Mouse (Mus musculus) myocyte (in vitro differentiated cells): ENCODE data around the gene Cntrob. TPM values are rescaled to one million over a fixed set of nuclear protein-coding genes. Genes with fewer than 3 reads are reported as not detected.
A peak's percentile ranks its signal among the peaks of the same experiment; 100 is the strongest.
"Not testable (repeated sequence)": the region's sequence is repeated elsewhere in the genome, so short reads cannot be mapped to it uniquely, and the experiment has no call there.

Source experiments
- H3K27me3 ChIP-seq: one replicate; pipeline ENCODE4 v1.6.1; 2011; ENCODE audit not compliant: control insufficient read depth, insufficient read depth, insufficient read length
- H3K36me3 ChIP-seq: one replicate; pipeline ENCODE4 v1.6.1; 2011; ENCODE audit not compliant: control insufficient read depth, insufficient read depth
- H3K4me2 ChIP-seq: one replicate; pipeline ENCODE4 v1.6.1; 2011; ENCODE audit warnings: low read depth, control low read depth
- H3K4me3 ChIP-seq: one replicate; pipeline ENCODE4 v1.5.1; 2011; ENCODE audit warnings: mild to moderate bottlenecking, control low read depth, moderate library complexity
- H3K79me2 ChIP-seq: one replicate; pipeline ENCODE4 v1.6.1; 2011; ENCODE audit not compliant: control insufficient read depth, insufficient read depth
- H3ac ChIP-seq: one replicate; pipeline ENCODE4 v1.6.1; 2011; ENCODE audit not compliant: control insufficient read depth, insufficient read length
- CEBPB ChIP-seq: IDR thresholded peaks from 2 replicates; pipeline ENCODE4 v1.6.1; 2011; ENCODE audit warnings: mild to moderate bottlenecking, moderate library complexity; ENCODE audit not compliant: poor library complexity, insufficient read depth, severe bottlenecking
- E2F4 ChIP-seq: IDR thresholded peaks from one replicate; pipeline ENCODE4 v1.6.1; 2011; ENCODE audit warnings: mild to moderate bottlenecking, control low read depth, moderate library complexity; ENCODE audit not compliant: insufficient read depth
- MAX ChIP-seq: IDR thresholded peaks from one replicate; pipeline ENCODE4 v1.6.1; 2011; ENCODE audit warnings: low read depth, mild to moderate bottlenecking, control low read depth
- MYOD1 ChIP-seq, 3 experiments: IDR thresholded peaks; one replicate each; pipeline ENCODE4 v1.6.1; 2011; ENCODE audit warnings: control low read depth in 2 of 3, low read depth in 2 of 3, mild to moderate bottlenecking in 2 of 3, moderate library complexity in 1 of 3; ENCODE audit not compliant: insufficient read length in 2 of 3, control insufficient read depth in 1 of 3
- MYOG ChIP-seq, 3 experiments: IDR thresholded peaks; one replicate each; pipeline ENCODE4 v1.6.1; 2011; ENCODE audit warnings: control low read depth in 2 of 3, low read depth in 2 of 3, mild to moderate bottlenecking in 2 of 3; ENCODE audit not compliant: insufficient read length in 2 of 3, control insufficient read depth in 1 of 3, insufficient read depth in 1 of 3
- POLR2A ChIP-seq: IDR thresholded peaks from one replicate; pipeline ENCODE4 v1.6.1; 2011; ENCODE audit warnings: low read depth, mild to moderate bottlenecking, control low read depth, moderate library complexity; ENCODE audit not compliant: insufficient read length
- POLR2AphosphoS2 ChIP-seq: IDR thresholded peaks from one replicate; pipeline ENCODE4 v1.6.1; 2011; ENCODE audit warnings: low read depth, control low read depth; ENCODE audit not compliant: insufficient read length
- REST ChIP-seq: IDR thresholded peaks from one replicate; pipeline ENCODE4 v1.6.1; 2011; ENCODE audit warnings: mild to moderate bottlenecking, control low read depth, moderate library complexity; ENCODE audit not compliant: insufficient read depth, insufficient read length
- SRF ChIP-seq: IDR thresholded peaks from one replicate; pipeline ENCODE4 v1.6.1; 2011; ENCODE audit warnings: low read depth; ENCODE audit not compliant: control insufficient read depth, insufficient read length
- TCF12 ChIP-seq: IDR thresholded peaks from one replicate; pipeline ENCODE4 v1.6.1; 2011; ENCODE audit warnings: mild to moderate bottlenecking, control low read depth; ENCODE audit not compliant: poor library complexity, insufficient read depth, severe bottlenecking
- TCF3 ChIP-seq: IDR thresholded peaks from one replicate; pipeline ENCODE4 v1.6.1; 2011; ENCODE audit warnings: low read depth, control low read depth; ENCODE audit not compliant: insufficient read length
- USF1 ChIP-seq: IDR thresholded peaks from one replicate; pipeline ENCODE4 v1.6.1; 2011; ENCODE audit warnings: low read depth, mild to moderate bottlenecking, control low read depth, moderate library complexity
- polyA plus RNA-seq: library from polyadenylated mRNA; unstranded; fragments of >200 nt; fragmentation: generic; extraction: Trizol; gene quantifications from one replicate; pipeline ENCODE4 v1.2.1, GENCODE M21; 2012; ENCODE audit warnings: missing spikeins

The Cntrob gene
- polyA plus RNA-seq, 1 experiment, result 10.3 TPM

GRCm38 (mm10) chr11:69322010-69322409 lies 1.6 kb downstream of the Cntrob start:
- TF ChIP-seq TCF3, result peak; percentile 84
- no peak for TF ChIP-seq REST
- no peak for TF ChIP-seq POLR2AphosphoS2
- no peak for TF ChIP-seq USF1
- no peak for TF ChIP-seq POLR2A
- peak in 2 of 3 experiments; percentile 95 to 97 for TF ChIP-seq MYOD1 (IDR thresholded peaks at IDR 0.05; ENCODE audit: control insufficient read depth in 1 of 3, insufficient read length in 2 of 3, low read depth in 2 of 3)
- TF ChIP-seq CEBPB, result no peak
- TF ChIP-seq E2F4, result no peak
- no peak for TF ChIP-seq MAX
- TF ChIP-seq MYOG (IDR thresholded peaks at IDR 0.05; ENCODE audit: control insufficient read depth in 1 of 3, insufficient read depth in 1 of 3, insufficient read length in 2 of 3, low read depth in 2 of 3), result peak; percentile 42 to 98 (median 90)
- no peak for TF ChIP-seq SRF
- no peak for TF ChIP-seq TCF12
- Histone ChIP-seq H3K36me3 (peaks cover 11% of the 10 kb centered on the region), H3K79me2 (peaks cover 11% of the 10 kb centered on the region), H3ac (no peak overlapping the region), H3K27me3 (no peaks in the 10 kb centered on the region), H3K4me2 (peak overlapping the region; percentile 75), H3K4me3 (peak overlapping the region; percentile 56)

DNA sequence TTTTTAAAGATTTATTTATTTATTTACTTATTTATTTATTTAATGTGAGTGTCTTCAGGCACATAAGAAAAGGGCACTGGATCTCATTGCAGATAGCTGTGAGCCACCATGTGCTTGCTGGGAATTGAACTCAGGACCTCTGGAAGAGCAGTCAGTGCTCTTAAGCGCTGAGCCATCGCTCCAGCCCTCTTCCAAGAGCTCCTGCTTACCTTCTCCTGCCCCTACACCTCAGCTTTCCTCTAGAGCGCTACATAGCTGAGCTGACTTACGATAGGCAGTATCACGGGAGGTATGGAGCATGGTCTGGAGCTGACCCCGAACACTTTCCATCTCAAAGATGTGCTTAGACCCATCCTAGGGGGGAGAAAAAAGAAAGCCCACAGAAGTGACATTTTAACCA lies 2.0 kb downstream of the Cntrob start:
- Histone ChIP-seq H3ac (no peak overlapping the region), H3K27me3 (no peaks in the 10 kb centered on the region), H3K4me3 (no peak overlapping the region), H3K4me2 (peak overlapping the region; percentile 75), H3K36me3 (peaks cover 11% of the 10 kb centered on the region), H3K79me2 (peaks cover 11% of the 10 kb centered on the region)
- TF ChIP-seq TCF3, result no peak
- no peak for TF ChIP-seq MYOD1 (IDR thresholded peaks at IDR 0.05; ENCODE audit: control insufficient read depth in 1 of 3, insufficient read length in 2 of 3, low read depth in 2 of 3)
- no peak for TF ChIP-seq E2F4
- TF ChIP-seq POLR2AphosphoS2, result no peak
- TF ChIP-seq USF1, result no peak

- peaks cover 11% of the 10 kb centered on the region for H3K36me3 ChIP-seq
- H3K79me2 ChIP-seq, H3K4me3 ChIP-seq, H3ac ChIP-seq, H3K4me2 ChIP-seq, H3K27me3 ChIP-seq: not testable (repeated sequence)
Observed at GRCm38 (mm10) chr11:69318000-69318399, 5.6 kb downstream of the Cntrob start.

- H3K27me3 ChIP-seq, result no peaks in the 10 kb centered on the region
- peaks cover 13% of the 10 kb centered on the region for H3K36me3 ChIP-seq
- no peaks in the 10 kb centered on the region for H3K79me2 ChIP-seq
- peak overlapping the region; percentile 69 for H3K4me2 ChIP-seq
- TF ChIP-seq MYOD1 (IDR thresholded peaks at IDR 0.05; ENCODE audit: control insufficient read depth in 1 of 3, insufficient read length in 2 of 3, low read depth in 2 of 3) (no peak), USF1 (peak; percentile 26), POLR2A (peak; percentile 88), SRF (peak; percentile 67), TCF3 (no peak), E2F4 (no peak), MAX (no peak), CEBPB (no peak), REST (peak; percentile 1), MYOG (IDR thresholded peaks at IDR 0.05; ENCODE audit: control insufficient read depth in 1 of 3, insufficient read depth in 1 of 3, insufficient read length in 2 of 3, low read depth in 2 of 3) (peak in 1 of 3 experiments; percentile 14), POLR2AphosphoS2 (peak; percentile 88), TCF12 (no peak)
- no peak overlapping the region for H3ac ChIP-seq
- H3K4me3 ChIP-seq, result no peak overlapping the region
Observed at GRCm38 (mm10) chr11:69316361-69316760, 7.2 kb downstream of the Cntrob start.

- H3ac ChIP-seq, result no peak overlapping the region
- TF ChIP-seq POLR2A, result no peak
- H3K36me3 ChIP-seq, result peaks cover 19% of the 10 kb centered on the region
- H3K79me2 ChIP-seq, result no peaks in the 10 kb centered on the region
- no peaks in the 10 kb centered on the region for H3K27me3 ChIP-seq
- no peak overlapping the region for H3K4me2 ChIP-seq
- H3K4me3 ChIP-seq, result no peak overlapping the region
Observed at GRCm38 (mm10) chr11:69311266-69311665, 12.3 kb downstream of the Cntrob start.

- no peaks in the 10 kb centered on the region for H3K79me2 ChIP-seq
- no peak overlapping the region for H3K4me2 ChIP-seq
- H3ac ChIP-seq, result no peak overlapping the region
- H3K27me3 ChIP-seq, result no peaks in the 10 kb centered on the region
- peaks cover 24% of the 10 kb centered on the region for H3K36me3 ChIP-seq
- no peak overlapping the region for H3K4me3 ChIP-seq
- no peak for TF ChIP-seq USF1
- TF ChIP-seq POLR2A, result no peak
- no peak for TF ChIP-seq MYOD1 (IDR thresholded peaks at IDR 0.05; ENCODE audit: control insufficient read depth in 1 of 3, insufficient read length in 2 of 3, low read depth in 2 of 3)
- TF ChIP-seq MYOG (IDR thresholded peaks at IDR 0.05; ENCODE audit: control insufficient read depth in 1 of 3, insufficient read depth in 1 of 3, insufficient read length in 2 of 3, low read depth in 2 of 3), result no peak
- TF ChIP-seq TCF3, result no peak
- TF ChIP-seq CEBPB, result no peak
- TF ChIP-seq SRF, result no peak
- TF ChIP-seq E2F4, result no peak
- no peak for TF ChIP-seq REST
- TF ChIP-seq TCF12, result no peak
- no peak for TF ChIP-seq POLR2AphosphoS2
- TF ChIP-seq MAX, result no peak
Observed at GRCm38 (mm10) chr11:69306039-69306438, 17.5 kb downstream of the Cntrob start.
